Mouse (Mus musculus): ENCODE data around the gene Gap43. TPM values are rescaled to one million over a fixed set of nuclear protein-coding genes. Genes with fewer than 3 reads are reported as not detected.

The Gap43 gene
- total RNA-seq, 1 experiment from 2014 or later = not detected

GRCm38 (mm10) chr16:42312125-42312524 is 28.3 kb downstream of the Gap43 start:
- ATAC-seq (replicated peaks in 1 of 2; ENCODE audit: insufficient read depth in 1 of 2, low FRiP score in 2 of 2, low TSS enrichment in 1 of 2, low read depth in 1 of 2, poor library complexity in 2 of 2, severe bottlenecking in 2 of 2) = peak; percentile 62 to 76; a peak in 3 of 4 replicates

GRCm38 (mm10) chr16:42308761-42309160 is 31.7 kb downstream of the Gap43 start:
- no peak for ATAC-seq (replicated peaks in 1 of 2; ENCODE audit: insufficient read depth in 1 of 2, low FRiP score in 2 of 2, low TSS enrichment in 1 of 2, low read depth in 1 of 2, poor library complexity in 2 of 2, severe bottlenecking in 2 of 2)

- peak; percentile 56 to 69 for ATAC-seq (replicated peaks in 1 of 2; ENCODE audit: insufficient read depth in 1 of 2, low FRiP score in 2 of 2, low TSS enrichment in 1 of 2, low read depth in 1 of 2, poor library complexity in 2 of 2, severe bottlenecking in 2 of 2)
Measured at GRCm38 (mm10) chr16:42305934-42306701, 34.3 kb downstream of the Gap43 start.

- ATAC-seq (replicated peaks in 1 of 2; ENCODE audit: insufficient read depth in 1 of 2, low FRiP score in 2 of 2, low TSS enrichment in 1 of 2, low read depth in 1 of 2, poor library complexity in 2 of 2, severe bottlenecking in 2 of 2) = no peak
Measured at GRCm38 (mm10) chr16:42303461-42303860, 37.0 kb downstream of the Gap43 start.

GRCm38 (mm10) chr16:42294481-42294880 is 46.0 kb downstream of the Gap43 start:
- no peak for ATAC-seq (replicated peaks in 1 of 2; ENCODE audit: insufficient read depth in 1 of 2, low FRiP score in 2 of 2, low TSS enrichment in 1 of 2, low read depth in 1 of 2, poor library complexity in 2 of 2, severe bottlenecking in 2 of 2)

- ATAC-seq (replicated peaks in 1 of 2; ENCODE audit: insufficient read depth in 1 of 2, low FRiP score in 2 of 2, low TSS enrichment in 1 of 2, low read depth in 1 of 2, poor library complexity in 2 of 2, severe bottlenecking in 2 of 2) = no peak
Measured at GRCm38 (mm10) chr16:42294056-42294455, 46.4 kb downstream of the Gap43 start.

- ATAC-seq (replicated peaks in 1 of 2; ENCODE audit: insufficient read depth in 1 of 2, low FRiP score in 2 of 2, low TSS enrichment in 1 of 2, low read depth in 1 of 2, poor library complexity in 2 of 2, severe bottlenecking in 2 of 2) = no peak
Measured at GRCm38 (mm10) chr16:42291572-42291971, 48.9 kb downstream of the Gap43 start.

GRCm38 (mm10) chr16:42284005-42284404 is 56.4 kb downstream of the Gap43 start:
- ATAC-seq (replicated peaks in 1 of 2; ENCODE audit: insufficient read depth in 1 of 2, low FRiP score in 2 of 2, low TSS enrichment in 1 of 2, low read depth in 1 of 2, poor library complexity in 2 of 2, severe bottlenecking in 2 of 2) = no peak

- no peak for ATAC-seq (replicated peaks in 1 of 2; ENCODE audit: insufficient read depth in 1 of 2, low FRiP score in 2 of 2, low TSS enrichment in 1 of 2, low read depth in 1 of 2, poor library complexity in 2 of 2, severe bottlenecking in 2 of 2)
Measured at GRCm38 (mm10) chr16:42277713-42278112, 62.7 kb downstream of the Gap43 start.

GRCm38 (mm10) chr16:42277268-42277667 is 63.2 kb downstream of the Gap43 start:
- no peak for ATAC-seq (replicated peaks in 1 of 2; ENCODE audit: insufficient read depth in 1 of 2, low FRiP score in 2 of 2, low TSS enrichment in 1 of 2, low read depth in 1 of 2, poor library complexity in 2 of 2, severe bottlenecking in 2 of 2)

GRCm38 (mm10) chr16:42276216-42277141 is 64.0 kb downstream of the Gap43 start:
- ATAC-seq (replicated peaks in 1 of 2; ENCODE audit: insufficient read depth in 1 of 2, low FRiP score in 2 of 2, low TSS enrichment in 1 of 2, low read depth in 1 of 2, poor library complexity in 2 of 2, severe bottlenecking in 2 of 2) = peak; percentile 87 to 89

GRCm38 (mm10) chr16:42275518-42276215 is 64.8 kb downstream of the Gap43 start:
- ATAC-seq (replicated peaks in 1 of 2; ENCODE audit: insufficient read depth in 1 of 2, low FRiP score in 2 of 2, low TSS enrichment in 1 of 2, low read depth in 1 of 2, poor library complexity in 2 of 2, severe bottlenecking in 2 of 2) = no peak

- no peak for ATAC-seq (replicated peaks in 1 of 2; ENCODE audit: insufficient read depth in 1 of 2, low FRiP score in 2 of 2, low TSS enrichment in 1 of 2, low read depth in 1 of 2, poor library complexity in 2 of 2, severe bottlenecking in 2 of 2)
Measured at GRCm38 (mm10) chr16:42271213-42271612, 69.2 kb downstream of the Gap43 start.

- ATAC-seq (replicated peaks in 1 of 2; ENCODE audit: insufficient read depth in 1 of 2, low FRiP score in 2 of 2, low TSS enrichment in 1 of 2, low read depth in 1 of 2, poor library complexity in 2 of 2, severe bottlenecking in 2 of 2) = no peak
Measured at GRCm38 (mm10) chr16:42269587-42269967, 70.9 kb downstream of the Gap43 start.

GRCm38 (mm10) chr16:42268843-42269586 is 71.4 kb downstream of the Gap43 start:
- ATAC-seq (replicated peaks in 1 of 2; ENCODE audit: insufficient read depth in 1 of 2, low FRiP score in 2 of 2, low TSS enrichment in 1 of 2, low read depth in 1 of 2, poor library complexity in 2 of 2, severe bottlenecking in 2 of 2) = peak; percentile 44 to 70; a peak in 2 of 4 replicates

GRCm38 (mm10) chr16:42265185-42265584 is 75.3 kb downstream of the Gap43 start:
- ATAC-seq (replicated peaks in 1 of 2; ENCODE audit: insufficient read depth in 1 of 2, low FRiP score in 2 of 2, low TSS enrichment in 1 of 2, low read depth in 1 of 2, poor library complexity in 2 of 2, severe bottlenecking in 2 of 2) = peak; percentile 72 to 78

- ATAC-seq (replicated peaks in 1 of 2; ENCODE audit: insufficient read depth in 1 of 2, low FRiP score in 2 of 2, low TSS enrichment in 1 of 2, low read depth in 1 of 2, poor library complexity in 2 of 2, severe bottlenecking in 2 of 2) = no peak
Measured at GRCm38 (mm10) chr16:42262935-42263542, 77.4 kb downstream of the Gap43 start.

Data from hematopoietic stem cell, adult 5-6 weeks (primary cell).